Mouse (Mus musculus) midbrain, embryonic 16.5 days (tissue): ENCODE results near the gene Egln3. TPM values are rescaled to one million over a fixed set of nuclear protein-coding genes. Genes with fewer than 3 reads are reported as not detected.

Source experiments
- ATAC-seq: fragments of 200-750 bp; cut with Nextera tagmentation; 2 replicates; pipeline ENCODE4 v1.8.0; 2017; ENCODE audit warnings: moderate TSS enrichment
- H3K27ac ChIP-seq: fragments of 300-500 bp; sonication (generic); 2 replicates; pipeline ENCODE4 v1.5.1; 2014; ENCODE audit warnings: mild to moderate bottlenecking, low read length, mixed read lengths
- H3K27me3 ChIP-seq: fragments of 300-500 bp; sonication (generic); 2 replicates; pipeline ENCODE4 v1.6.1; 2014; ENCODE audit warnings: low read depth, low read length, mixed read lengths; ENCODE audit not compliant: control insufficient read depth, insufficient read depth
- H3K36me3 ChIP-seq: fragments of 300-500 bp; sonication (generic); 2 replicates; pipeline ENCODE4 v1.6.1; 2014; ENCODE audit warnings: mild to moderate bottlenecking, low read length, moderate library complexity, mixed read lengths; ENCODE audit not compliant: control insufficient read depth, insufficient read depth
- H3K4me1 ChIP-seq: fragments of 300-500 bp; sonication (generic); 2 replicates; pipeline ENCODE4 v1.6.1; 2014; ENCODE audit warnings: mild to moderate bottlenecking, low read length, mixed read lengths; ENCODE audit not compliant: control insufficient read depth, insufficient read depth
- H3K4me2 ChIP-seq: fragments of 300-500 bp; sonication (generic); 2 replicates; pipeline ENCODE4 v1.6.1; 2014; ENCODE audit warnings: mild to moderate bottlenecking, low read length, mixed read lengths
- H3K4me3 ChIP-seq: fragments of 300-500 bp; sonication (generic); 2 replicates; pipeline ENCODE4 v1.5.1; 2014; ENCODE audit warnings: low read depth, mild to moderate bottlenecking, low read length, moderate library complexity, mixed read lengths
- H3K9ac ChIP-seq: fragments of 300-500 bp; sonication (generic); 2 replicates; pipeline ENCODE4 v1.6.1; 2014; ENCODE audit warnings: low read depth, low read length, mixed read lengths
- H3K9me3 ChIP-seq: fragments of 300-500 bp; sonication (generic); replicated peaks from 2 replicates; pipeline ENCODE4 v1.6.1; 2014; ENCODE audit warnings: mild to moderate bottlenecking, low read length, mixed read lengths; ENCODE audit not compliant: control insufficient read depth, poor library complexity, severe bottlenecking
- WGBS: fragments of 180-500 bp; shearing (Covaris S2); extraction: QIAGEN DNeasy Blood & Tissue Kit; methylation state at CpG from one replicate; pipeline ENCODE4 v1.1.7; 2014; 5-methylcytosine and 5-hydroxymethylcytosine counted together
- polyA plus RNA-seq: library from polyadenylated mRNA; unstranded; fragments of >200 nt; fragmentation: Nextera tagmentation; extraction: Ambion mirVana; gene quantifications from 2 replicates; pipeline ENCODE4 v1.2.1, GENCODE M21; 2015

Gene Egln3
- polyA plus RNA-seq, 1 experiment from 2014 or later, result 5.7 TPM

GRCm38 (mm10) chr12:54227551-54227950 is 23.9 kb upstream of the Egln3 start:
- 74% methylated on average over 8 of the region's 8 CpGs for WGBS
- no peak overlapping the region for H3K9ac ChIP-seq

GRCm38 (mm10) chr12:54226341-54226740 is 22.7 kb upstream of the Egln3 start:
- Histone ChIP-seq H3K4me2 (no peak overlapping the region), H3K9me3 (no peaks in the 10 kb centered on the region), H3K9ac (no peak overlapping the region), H3K27ac (no peak overlapping the region), H3K36me3 (no peaks in the 10 kb centered on the region), H3K27me3 (no peaks in the 10 kb centered on the region), H3K4me1 (no peaks in the 10 kb centered on the region), H3K4me3 (no peak overlapping the region)
- no peak for ATAC-seq
- whole genome bisulfite sequencing, result 38% methylated on average over 2 of the region's 2 CpGs

More at GRCm38 (mm10) chr12:54227551-54227950, 23.9 kb upstream of the Egln3 start:
- Histone ChIP-seq H3K4me3 (no peak overlapping the region), H3K4me2 (no peak overlapping the region), H3K4me1 (no peaks in the 10 kb centered on the region), H3K9me3 (no peaks in the 10 kb centered on the region), H3K27ac (no peak overlapping the region), H3K27me3 (no peaks in the 10 kb centered on the region), H3K36me3 (no peaks in the 10 kb centered on the region)
- ATAC-seq, result no peak

- Histone ChIP-seq H3K4me3 (no peak overlapping the region), H3K27ac (no peak overlapping the region), H3K4me2 (no peak overlapping the region), H3K4me1 (no peaks in the 10 kb centered on the region), H3K9me3 (no peaks in the 10 kb centered on the region), H3K9ac (no peak overlapping the region), H3K27me3 (no peaks in the 10 kb centered on the region), H3K36me3 (no peaks in the 10 kb centered on the region)
- WGBS, result 76% methylated on average over 4 of the region's 4 CpGs
- no peak for ATAC-seq
Observed at GRCm38 (mm10) chr12:54225610-54226009, 21.9 kb upstream of the Egln3 start.

GRCm38 (mm10) chr12:54225090-54225489 is 21.4 kb upstream of the Egln3 start:
- no peaks in the 10 kb centered on the region for H3K4me1 ChIP-seq
- H3K36me3 ChIP-seq, result no peaks in the 10 kb centered on the region
- no peak overlapping the region for H3K9ac ChIP-seq
- H3K4me2 ChIP-seq, result no peak overlapping the region
- no peaks in the 10 kb centered on the region for H3K27me3 ChIP-seq
- H3K27ac ChIP-seq, result no peak overlapping the region
- H3K9me3 ChIP-seq, result no peaks in the 10 kb centered on the region
- 55% methylated on average over 3 of the region's 3 CpGs for WGBS
- no peak overlapping the region for H3K4me3 ChIP-seq
- ATAC-seq, result no peak

DNA sequence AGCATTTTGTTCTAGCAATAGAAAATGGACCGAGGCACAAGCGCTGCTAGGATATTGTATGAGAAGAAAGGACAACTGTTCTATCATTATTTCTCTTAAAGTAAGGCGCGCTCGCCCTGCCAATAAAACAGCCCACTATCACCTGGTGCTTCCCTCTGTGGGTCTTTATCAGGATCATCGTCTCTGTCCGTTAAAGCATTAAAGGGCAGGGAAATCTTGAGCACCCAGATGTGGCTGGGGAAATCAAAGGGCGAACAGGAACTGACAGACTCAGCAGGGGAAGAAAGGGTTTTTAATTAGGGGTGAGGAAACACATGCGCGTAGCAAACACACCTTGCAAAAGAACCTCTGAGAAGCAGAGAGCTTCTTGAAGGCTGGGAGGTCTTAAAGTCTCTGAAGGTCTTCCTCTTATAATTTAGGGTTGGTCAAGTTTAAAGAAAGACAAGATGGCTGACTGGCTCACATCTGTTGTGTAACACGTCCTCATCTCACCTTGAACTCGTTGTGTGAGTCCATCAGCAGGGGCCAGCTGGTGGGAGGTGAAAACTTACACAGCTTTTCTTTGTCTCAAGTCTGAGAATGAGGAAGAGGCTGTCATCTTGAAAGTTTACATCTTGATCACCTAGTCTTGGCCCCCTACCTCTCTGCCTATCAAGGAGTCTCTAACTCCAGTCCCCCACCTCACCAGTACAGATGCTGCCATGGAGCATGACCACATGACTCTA is 18.5 kb upstream of the Egln3 start:
- no peak for ATAC-seq
- Histone ChIP-seq H3K9me3 (no peaks in the 10 kb centered on the region), H3K9ac (no peak overlapping the region), H3K27me3 (no peaks in the 10 kb centered on the region), H3K36me3 (no peaks in the 10 kb centered on the region), H3K4me2 (no peak overlapping the region), H3K4me1 (no peaks in the 10 kb centered on the region), H3K27ac (no peak overlapping the region), H3K4me3 (no peak overlapping the region)
- WGBS, result 84% methylated on average over 12 of the region's 12 CpGs

- Histone ChIP-seq H3K9ac (no peak overlapping the region), H3K4me1 (no peaks in the 10 kb centered on the region), H3K27ac (no peak overlapping the region), H3K9me3 (no peaks in the 10 kb centered on the region), H3K4me3 (no peak overlapping the region), H3K4me2 (no peak overlapping the region), H3K36me3 (no peaks in the 10 kb centered on the region), H3K27me3 (no peaks in the 10 kb centered on the region)
- ATAC-seq, result no peak
- 80% methylated on average over 5 of the region's 5 CpGs for WGBS
Observed at GRCm38 (mm10) chr12:54216673-54217072, 13.0 kb upstream of the Egln3 start.

DNA sequence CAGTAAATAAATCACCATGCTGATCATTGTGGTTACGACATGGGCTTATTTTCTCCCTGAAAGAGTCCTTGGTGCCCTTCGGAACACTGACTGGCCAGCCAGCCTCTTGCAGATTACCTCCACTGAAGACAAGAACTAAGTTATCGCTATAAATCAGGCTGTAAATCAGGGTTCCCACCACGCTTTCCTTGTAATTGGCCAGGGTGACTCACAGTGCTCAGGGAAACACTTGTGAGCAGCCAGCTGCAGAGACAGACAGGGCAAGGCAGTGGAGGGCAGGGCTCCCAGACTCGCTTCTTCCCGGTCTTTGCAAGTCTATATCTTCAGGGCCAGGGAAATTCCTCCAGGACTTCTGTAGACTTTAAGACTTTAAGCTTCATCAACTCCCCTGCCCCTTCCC is 10.8 kb upstream of the Egln3 start:
- 77% methylated on average over 6 of the region's 6 CpGs for WGBS
- Histone ChIP-seq H3K27ac (no peak overlapping the region), H3K4me3 (no peak overlapping the region), H3K27me3 (no peaks in the 10 kb centered on the region), H3K9me3 (no peaks in the 10 kb centered on the region), H3K4me1 (no peaks in the 10 kb centered on the region), H3K9ac (no peak overlapping the region), H3K4me2 (no peak overlapping the region), H3K36me3 (no peaks in the 10 kb centered on the region)
- no peak for ATAC-seq

GRCm38 (mm10) chr12:54213871-54214270 is 10.2 kb upstream of the Egln3 start:
- WGBS, result 85% methylated on average over 4 of the region's 4 CpGs
- Histone ChIP-seq H3K4me2 (no peak overlapping the region), H3K27me3 (no peaks in the 10 kb centered on the region), H3K9me3 (no peaks in the 10 kb centered on the region), H3K36me3 (no peaks in the 10 kb centered on the region), H3K4me3 (no peak overlapping the region), H3K9ac (no peak overlapping the region), H3K4me1 (no peaks in the 10 kb centered on the region), H3K27ac (no peak overlapping the region)
- no peak for ATAC-seq

DNA sequence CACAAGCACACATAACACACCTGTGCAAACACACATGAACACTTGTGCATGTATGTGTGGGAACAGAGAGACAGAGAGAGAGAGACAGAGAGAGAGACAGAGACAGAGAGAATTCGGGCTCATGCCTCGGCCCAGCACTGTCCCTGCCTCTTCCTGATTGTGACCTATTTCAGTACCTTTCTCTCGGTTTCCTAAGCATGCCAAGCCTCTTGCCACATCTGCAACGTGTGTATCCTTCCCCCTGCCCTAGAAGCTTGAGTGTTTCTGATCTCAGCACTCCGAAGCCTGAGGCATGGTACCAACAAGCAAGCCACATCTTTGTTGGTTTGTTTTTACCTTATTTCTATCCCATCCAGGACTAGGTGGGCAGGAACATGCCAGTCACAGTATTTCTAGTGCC is 9.6 kb upstream of the Egln3 start:
- H3K36me3 ChIP-seq, result no peaks in the 10 kb centered on the region
- no peak overlapping the region for H3K27ac ChIP-seq
- no peak for ATAC-seq
- no peak overlapping the region for H3K9ac ChIP-seq
- H3K27me3 ChIP-seq, result no peaks in the 10 kb centered on the region
- H3K4me3 ChIP-seq, result no peak overlapping the region
- no peak overlapping the region for H3K4me2 ChIP-seq
- H3K9me3 ChIP-seq, result no peaks in the 10 kb centered on the region
- 66% methylated on average over 5 of the region's 5 CpGs for WGBS
- H3K4me1 ChIP-seq, result no peaks in the 10 kb centered on the region
